In genomic region chr1:132910414-132911041, GRCm38 (mm10) we compare ENCODE assay signal across 24 mouse cellular contexts. TPM values are rescaled to one million over a fixed set of nuclear protein-coding genes. Genes with fewer than 3 reads are reported as not detected.
DNase-seq lines count a peak whose midpoint lies in the region; ATAC-seq and TF ChIP-seq lines count a peak whose summit lies in the region.
"Had no signal": no experiment of that assay in that cellular context is flagged by ENCODE, and none has a peak within 500 bp of the region (broad histone marks: within the 10 kb centered on the region; RNA-seq: fewer than 3 reads in every experiment).

No protein-coding gene starts in this region.

- no peak for TF ChIP-seq CTCF in midbrain, postnatal 0 days (IDR thresholded peaks at IDR 0.05)

- H3K36me3 ChIP-seq in forebrain, embryonic 13.5 days (ENCODE audit: poor library complexity, severe bottlenecking): no peaks in the 10 kb centered on the region
- H3K36me3 ChIP-seq in forebrain, embryonic 10.5 days (replicated peaks): no peaks in the 10 kb centered on the region
- no peaks in the 10 kb centered on the region for H3K36me3 ChIP-seq in midbrain, embryonic 14.5 days (ENCODE audit: control insufficient read depth, insufficient read depth, low read length)
- H3K36me3 ChIP-seq in midbrain, postnatal 0 days (ENCODE audit: insufficient read depth, low read length): no peaks in the 10 kb centered on the region
- no peaks in the 10 kb centered on the region for H3K36me3 ChIP-seq in limb, embryonic 12.5 days
- H3K36me3 ChIP-seq in liver, embryonic 11.5 days (ENCODE audit: control insufficient read depth, insufficient read depth, low read length): no peaks in the 10 kb centered on the region
- H3K36me3 ChIP-seq: embryonic facial prominence, embryonic 13.5 days; heart, embryonic 10.5 days had no signal

- H3K4me1 ChIP-seq in forebrain, embryonic 13.5 days: peaks cover 24% of the 10 kb centered on the region
- peaks cover 22% of the 10 kb centered on the region for H3K4me1 ChIP-seq in forebrain, embryonic 10.5 days
- H3K4me1 ChIP-seq in midbrain, embryonic 14.5 days (ENCODE audit: control insufficient read depth, insufficient read depth, low read length): peaks cover 16% of the 10 kb centered on the region
- H3K4me1 ChIP-seq in midbrain, postnatal 0 days (ENCODE audit: insufficient read depth, low read length): no peaks in the 10 kb centered on the region
- H3K4me1 ChIP-seq in limb, embryonic 12.5 days (replicated peaks): peaks cover 17% of the 10 kb centered on the region
- H3K4me1 ChIP-seq in liver, embryonic 11.5 days (replicated peaks; ENCODE audit: control insufficient read depth, insufficient read depth, low read length): no peaks in the 10 kb centered on the region
- H3K4me1 ChIP-seq: heart, embryonic 10.5 days had no signal

- H3K4me3 ChIP-seq in forebrain, embryonic 13.5 days: no peak overlapping the region
- no peak overlapping the region for H3K4me3 ChIP-seq in forebrain, embryonic 10.5 days
- no peak overlapping the region for H3K4me3 ChIP-seq in midbrain, embryonic 14.5 days (replicated peaks; ENCODE audit: low read depth, low read length)
- H3K4me3 ChIP-seq in midbrain, postnatal 0 days (ENCODE audit: low read depth, low read length): no peak overlapping the region
- H3K4me3 ChIP-seq in limb, embryonic 12.5 days (replicated peaks): no peak overlapping the region
- no peak overlapping the region for H3K4me3 ChIP-seq in liver, embryonic 11.5 days (ENCODE audit: low read depth, low read length)
- H3K4me3 ChIP-seq: embryonic facial prominence, embryonic 13.5 days; gastrocnemius, adult 2 months; heart, embryonic 10.5 days had no signal

- no peaks in the 10 kb centered on the region for H3K9me3 ChIP-seq in forebrain, embryonic 13.5 days (replicated peaks)
- H3K9me3 ChIP-seq in forebrain, embryonic 10.5 days: no peaks in the 10 kb centered on the region
- H3K9me3 ChIP-seq in midbrain, embryonic 14.5 days (ENCODE audit: control insufficient read depth, low read length): no peaks in the 10 kb centered on the region
- no peaks in the 10 kb centered on the region for H3K9me3 ChIP-seq in midbrain, postnatal 0 days (ENCODE audit: low read length)
- no peaks in the 10 kb centered on the region for H3K9me3 ChIP-seq in limb, embryonic 12.5 days
- H3K9me3 ChIP-seq in liver, embryonic 11.5 days (ENCODE audit: control insufficient read depth, low read length): no peaks in the 10 kb centered on the region
- H3K9me3 ChIP-seq: embryonic facial prominence, embryonic 13.5 days; heart, embryonic 10.5 days had no signal

- ATAC-seq in forebrain, embryonic 13.5 days: no peak
- peak; percentile 40; the same call in 1 of the 2 replicates for ATAC-seq in midbrain, embryonic 14.5 days (ENCODE audit: low FRiP score, low TSS enrichment)
- no peak for ATAC-seq in midbrain, postnatal 0 days (ENCODE audit: low FRiP score)
- peak; percentile 38; the same call in 1 of the 2 replicates for ATAC-seq in limb, embryonic 12.5 days (ENCODE audit: insufficient number of reproducible peaks, insufficient read depth, low FRiP score, low TSS enrichment, low read depth)
- ATAC-seq in liver, embryonic 11.5 days (replicated peaks; ENCODE audit: low FRiP score): no peak
- ATAC-seq: activated CD4-positive, CD25-positive, alpha-beta regulatory T cell, adult 4 months; CD4-positive, CD25-positive, alpha-beta regulatory T cell, adult 4 months; forebrain, embryonic 16.5 days had no signal

- no peak for DNase-seq in forebrain, embryonic 10.5 days (ENCODE audit: extremely low spot score, low spot score)
- DNase-seq in midbrain, embryonic 14.5 days: peak; percentile 58
- no peak for DNase-seq in midbrain, postnatal 0 days (ENCODE audit: low spot score)
- DNase-seq in adrenal gland, postnatal 36 days: no peak
- DNase-seq in liver, embryonic 11.5 days (ENCODE audit: low spot score): no peak
- DNase-seq: adrenal gland, postnatal 25 days; cerebellum, adult 18-20 months; cerebellum, postnatal 36 days; gastrocnemius, adult 2 months; kidney, adult 18-20 months; layer of hippocampus, postnatal 36 days; lung, adult 18-20 months; lung, postnatal 14 days; right cerebral cortex, postnatal 4 days; thymus, adult 2 months had no signal

- H3K27ac ChIP-seq in forebrain, embryonic 13.5 days: peak overlapping the region; percentile 54; the same call in 1 of the 2 replicates
- no peak overlapping the region for H3K27ac ChIP-seq in forebrain, embryonic 10.5 days
- H3K27ac ChIP-seq in midbrain, embryonic 14.5 days (replicated peaks; ENCODE audit: low read depth, low read length): no peak overlapping the region; the same call in 1 of the 2 replicates
- no peak overlapping the region for H3K27ac ChIP-seq in midbrain, postnatal 0 days (ENCODE audit: low read depth, low read length)
- H3K27ac ChIP-seq in limb, embryonic 12.5 days: no peak overlapping the region
- no peak overlapping the region for H3K27ac ChIP-seq in liver, embryonic 11.5 days (ENCODE audit: low read depth, low read length)
- H3K27ac ChIP-seq: embryonic facial prominence, embryonic 13.5 days; gastrocnemius, adult 2 months; heart, embryonic 10.5 days; kidney, postnatal 0 days had no signal

- H3K9ac ChIP-seq in forebrain, embryonic 13.5 days: no peak overlapping the region
- H3K9ac ChIP-seq in midbrain, embryonic 14.5 days (replicated peaks; ENCODE audit: low read length): no peak overlapping the region
- no peak overlapping the region for H3K9ac ChIP-seq in midbrain, postnatal 0 days (replicated peaks; ENCODE audit: low read length, poor library complexity, severe bottlenecking)
- no peak overlapping the region for H3K9ac ChIP-seq in limb, embryonic 12.5 days (replicated peaks)
- H3K9ac ChIP-seq in liver, embryonic 11.5 days (ENCODE audit: low read depth, low read length): no peak overlapping the region
- H3K9ac ChIP-seq: embryonic facial prominence, embryonic 13.5 days had no signal

- H3K4me2 ChIP-seq in forebrain, embryonic 13.5 days: no peak overlapping the region
- no peak overlapping the region for H3K4me2 ChIP-seq in midbrain, embryonic 14.5 days (ENCODE audit: low read length)
- no peak overlapping the region for H3K4me2 ChIP-seq in midbrain, postnatal 0 days (ENCODE audit: low read depth, low read length, poor library complexity, severe bottlenecking)
- H3K4me2 ChIP-seq in limb, embryonic 12.5 days: no peak overlapping the region
- H3K4me2 ChIP-seq in liver, embryonic 11.5 days: no peak overlapping the region
- H3K4me2 ChIP-seq: embryonic facial prominence, embryonic 13.5 days had no signal

- 45% methylated on average over 11 of the region's 11 CpGs for WGBS in forebrain, embryonic 13.5 days
- 61% methylated on average over 11 of the region's 11 CpGs for WGBS in forebrain, embryonic 10.5 days
- 49% methylated on average over 11 of the region's 11 CpGs for WGBS in midbrain, embryonic 14.5 days
- WGBS in midbrain, postnatal 0 days: 46% methylated on average over 11 of the region's 11 CpGs
- 18% methylated on average over 11 of the region's 11 CpGs for WGBS in limb, embryonic 12.5 days
- WGBS in liver, embryonic 11.5 days: 75% methylated on average over 11 of the region's 11 CpGs

- no peaks in the 10 kb centered on the region for H3K27me3 ChIP-seq in forebrain, embryonic 13.5 days
- H3K27me3 ChIP-seq in forebrain, embryonic 10.5 days (ENCODE audit: poor library complexity, severe bottlenecking): peaks cover 7% of the 10 kb centered on the region; the same call in 1 of the 2 replicates
- no peaks in the 10 kb centered on the region for H3K27me3 ChIP-seq in midbrain, embryonic 14.5 days (ENCODE audit: control insufficient read depth, insufficient read depth, low read length)
- H3K27me3 ChIP-seq in midbrain, postnatal 0 days (ENCODE audit: insufficient read depth, low read length): no peaks in the 10 kb centered on the region
- H3K27me3 ChIP-seq in limb, embryonic 12.5 days: peaks cover 14% of the 10 kb centered on the region
- no peaks in the 10 kb centered on the region for H3K27me3 ChIP-seq in liver, embryonic 11.5 days (replicated peaks; ENCODE audit: control insufficient read depth, insufficient read depth, low read length)

RNA-seq across cellular contexts. Expression of gene Lrrn2, which starts 30.5 kb away (rescaled TPM):
- polyA plus RNA-seq in forebrain, embryonic 13.5 days (2015; fragmentation: Nextera tagmentation; extraction: Ambion mirVana): 22.2 and 25.6 TPM in 2 replicates
- 5.5 and 6.0 TPM in 2 replicates for polyA plus RNA-seq in forebrain, embryonic 10.5 days (2016; fragmentation: Nextera tagmentation; extraction: Ambion mirVana)
- polyA plus RNA-seq in midbrain, embryonic 14.5 days (2014; fragmentation: Nextera tagmentation; extraction: Ambion mirVana): 36.5 and 37.0 TPM in 2 replicates
- total RNA-seq in midbrain, postnatal 0 days (2014; rRNA removed): 44.6 and 48.9 TPM in 2 replicates
- 74.4 and 76.6 TPM in 2 replicates for polyA plus RNA-seq in midbrain, postnatal 0 days (2015; fragmentation: Nextera tagmentation; extraction: Ambion mirVana)
- polyA plus RNA-seq in limb, embryonic 12.5 days (2016; fragmentation: Nextera tagmentation; extraction: Ambion mirVana): 3.8 and 4.0 TPM in 2 replicates
- 10 to 100 TPM in 1 of 2 experiments, 1 to 10 TPM in 1; 9.0 to 15.4 TPM for total RNA-seq in adrenal gland, postnatal 36 days (2021)
- polyA plus RNA-seq in liver, embryonic 11.5 days (2014; fragmentation: Nextera tagmentation; extraction: Ambion mirVana): 1.3 and 1.4 TPM in 2 replicates
- total RNA-seq: liver, adult 2 months had no signal
- polyA plus RNA-seq: activated CD4-positive, CD25-positive, alpha-beta regulatory T cell, adult 4 months; CD4-positive, CD25-positive, alpha-beta regulatory T cell, adult 4 months; liver, adult 2 months had no signal

Comparison
In these comparisons a context has a peak if more than half of its experiments do, and no peak if none do; other contexts are left out.
1. ATAC-seq: peak in midbrain, embryonic 14.5 days (single experiment) and limb, embryonic 12.5 days (single experiment); none in forebrain, embryonic 13.5 days (single experiment), midbrain, postnatal 0 days (single experiment) and liver, embryonic 11.5 days (single experiment).